Mouse (Mus musculus): Measurements from ENCODE around the gene Alb.

DNA sequence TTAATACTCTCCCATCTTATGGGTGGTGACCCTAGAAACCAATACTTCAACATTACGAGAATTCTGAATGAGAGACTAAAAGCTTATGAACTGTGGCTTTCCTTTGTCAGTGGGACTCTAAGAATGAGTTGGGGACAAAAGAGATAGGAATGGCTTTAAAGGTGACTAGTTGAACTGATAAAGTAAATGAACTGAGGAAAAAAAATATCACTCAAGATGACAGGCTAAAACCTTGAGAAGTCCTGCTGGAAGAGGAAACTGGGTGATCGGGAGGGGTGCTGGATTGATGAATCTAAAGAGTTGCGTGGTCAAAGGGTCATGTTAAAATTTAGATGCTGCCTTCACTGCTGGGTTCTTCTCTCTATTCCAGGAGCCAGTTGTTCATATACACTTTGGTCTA, 16.0 kb downstream of the Alb start:
- no peak for TF ChIP-seq CTCF (IDR thresholded peaks at IDR 0.05; ENCODE audit: borderline replicate concordance, control insufficient read depth, extremely low read depth, insufficient read depth, low read length, poor library complexity)
- TF ChIP-seq POLR2A (IDR thresholded peaks at IDR 0.05; ENCODE audit: control insufficient read depth, extremely low read depth, insufficient read depth, low read length, poor library complexity) = no peak
